Mouse (Mus musculus): ENCODE data around the gene Ccdc157.
"Not testable (repeated sequence)": the region's sequence is repeated elsewhere in the genome, so short reads cannot be mapped to it uniquely, and the experiment has no call there.

The Ccdc157 gene

DNA sequence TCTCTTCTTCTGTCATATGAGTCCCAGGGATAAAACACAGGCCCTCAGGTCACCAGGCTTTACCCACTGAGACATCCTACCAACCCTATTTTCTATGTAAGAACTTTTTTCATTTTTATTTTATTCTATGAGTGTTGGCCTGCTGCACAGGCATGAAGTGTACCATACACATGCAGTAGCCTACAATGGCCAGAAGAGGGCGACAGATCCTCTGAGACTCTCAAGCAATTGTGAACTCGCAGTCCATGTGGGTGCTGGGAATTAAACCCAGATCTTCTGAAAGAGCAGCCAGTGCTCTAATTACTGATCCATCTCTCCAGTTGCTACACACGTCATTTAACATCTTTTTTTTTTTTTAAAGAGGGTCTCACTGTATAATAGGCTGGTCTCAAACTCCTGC, 26.6 kb downstream of the Ccdc157 start:
- no peak for DNase-seq (ENCODE audit: low read depth, low spot score)

GRCm38 (mm10) chr11:4128461-4128860, 31.6 kb downstream of the Ccdc157 start:
- not testable (repeated sequence) for DNase-seq (ENCODE audit: low read depth, low spot score)

DNA sequence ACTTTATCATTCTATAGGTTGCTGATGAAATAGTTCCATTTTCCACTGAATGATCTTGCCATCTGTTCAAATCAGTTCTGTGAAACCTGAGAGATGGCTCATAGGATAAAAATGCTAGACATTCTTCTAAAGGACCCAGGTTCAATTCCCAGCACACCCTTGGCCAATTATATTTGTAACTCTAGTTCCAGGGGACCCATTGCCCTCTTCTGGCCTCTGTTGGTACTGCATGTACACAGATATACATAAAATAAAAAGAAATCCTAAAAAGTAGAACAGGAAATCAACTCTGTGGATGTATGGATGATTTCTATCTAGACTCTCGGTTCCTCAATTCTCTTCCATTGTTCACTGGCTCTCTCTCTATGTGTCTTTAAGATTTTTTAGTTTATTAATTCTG, 33.0 kb downstream of the Ccdc157 start:
- no peak for DNase-seq (ENCODE audit: low read depth, low spot score)

DNA sequence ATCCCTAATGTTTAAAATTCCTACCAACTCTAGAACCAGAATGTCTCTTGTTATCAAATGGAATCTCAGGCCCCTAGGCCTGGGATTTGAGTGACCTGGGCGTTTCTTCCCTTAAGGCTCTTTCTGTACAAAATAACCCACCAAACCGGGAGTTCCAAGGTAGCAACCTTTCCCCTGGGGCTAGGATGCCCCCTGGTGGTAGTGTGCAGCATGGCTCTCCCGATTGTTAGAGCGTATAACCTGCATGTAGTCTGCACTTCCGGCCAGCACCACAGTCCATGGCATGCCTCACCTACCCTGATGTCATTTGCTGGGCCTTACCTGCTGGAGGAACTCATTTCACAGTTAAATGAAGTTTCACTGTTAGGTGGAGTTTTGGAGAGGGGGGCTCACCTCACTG, 36.2 kb downstream of the Ccdc157 start:
- DNase-seq (ENCODE audit: low read depth, low spot score), result peak; percentile 65

DNA sequence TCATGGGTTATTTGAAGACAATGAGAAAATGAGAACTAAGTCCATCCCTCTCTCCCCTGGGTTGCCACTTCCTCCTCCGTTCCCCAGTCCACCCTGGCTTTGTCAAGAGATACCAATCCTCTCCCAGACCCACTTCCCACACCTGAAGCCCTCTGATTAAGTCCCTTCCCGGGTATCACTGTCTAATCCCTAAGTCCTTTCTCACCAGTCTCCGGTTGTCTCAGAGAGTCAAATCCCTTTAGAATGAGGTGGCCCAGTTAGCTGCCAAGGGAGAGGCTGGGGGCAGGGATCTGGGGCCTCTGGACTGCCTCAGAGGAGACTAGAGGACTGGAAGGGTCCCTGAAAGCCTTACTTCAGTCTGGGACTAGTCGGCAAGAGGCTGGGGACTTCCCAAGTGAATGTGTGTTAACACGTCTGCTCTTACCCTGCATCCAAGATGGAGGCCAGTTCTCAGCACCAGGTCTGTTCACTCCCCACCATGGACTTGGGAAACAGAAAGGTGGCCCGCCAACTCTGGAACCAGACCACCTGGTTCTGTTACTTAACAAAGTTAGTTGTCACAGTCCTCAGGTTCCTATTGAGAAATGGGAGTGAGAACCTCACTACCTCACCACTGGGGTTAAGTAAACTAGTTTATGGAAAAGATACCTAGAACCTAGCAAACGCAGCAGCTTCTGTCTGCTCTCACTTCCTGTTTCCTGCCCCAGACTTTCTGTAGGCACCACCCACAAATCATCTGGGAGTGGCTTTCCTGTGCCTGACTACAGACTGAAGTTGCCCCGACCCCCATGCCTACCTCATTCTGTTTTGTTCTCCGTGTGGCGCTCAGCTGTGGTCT, 37.1 kb downstream of the Ccdc157 start, which contains the start of gene Sec14l2:
Gene Sec14l2 (minus strand): TSS at position 674 of the 838 bp plus-strand sequence.
- DNase-seq (ENCODE audit: low read depth, low spot score), result peak; percentile 53

GRCm38 (mm10) chr11:4122226-4122625, 37.9 kb downstream of the Ccdc157 start:
- DNase-seq (ENCODE audit: low read depth, low spot score), result no peak

DNA sequence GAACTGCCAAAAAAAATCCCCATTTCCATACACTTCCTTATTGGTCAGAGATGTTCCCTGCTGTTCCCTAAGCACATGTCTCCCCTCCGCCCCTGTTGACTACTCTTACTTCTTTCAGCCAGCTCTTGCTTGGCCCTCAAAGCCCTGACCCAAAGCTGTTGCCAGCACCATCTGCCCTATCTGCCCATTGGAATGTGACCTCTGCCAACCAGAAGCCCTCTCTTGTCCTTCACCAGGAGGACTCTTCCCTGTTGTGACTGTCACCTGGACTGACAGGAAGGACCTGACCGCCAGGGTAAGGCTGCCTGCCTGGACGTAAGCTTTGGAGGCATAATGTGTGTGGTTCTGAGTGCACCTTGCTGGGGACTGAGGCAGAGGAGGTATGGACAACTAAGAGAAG, 38.4 kb downstream of the Ccdc157 start:
- DNase-seq (ENCODE audit: low read depth, low spot score), result no peak

- no peak for DNase-seq (ENCODE audit: low read depth, low spot score)
Observed at GRCm38 (mm10) chr11:4119635-4120034, 40.5 kb downstream of the Ccdc157 start.

DNA sequence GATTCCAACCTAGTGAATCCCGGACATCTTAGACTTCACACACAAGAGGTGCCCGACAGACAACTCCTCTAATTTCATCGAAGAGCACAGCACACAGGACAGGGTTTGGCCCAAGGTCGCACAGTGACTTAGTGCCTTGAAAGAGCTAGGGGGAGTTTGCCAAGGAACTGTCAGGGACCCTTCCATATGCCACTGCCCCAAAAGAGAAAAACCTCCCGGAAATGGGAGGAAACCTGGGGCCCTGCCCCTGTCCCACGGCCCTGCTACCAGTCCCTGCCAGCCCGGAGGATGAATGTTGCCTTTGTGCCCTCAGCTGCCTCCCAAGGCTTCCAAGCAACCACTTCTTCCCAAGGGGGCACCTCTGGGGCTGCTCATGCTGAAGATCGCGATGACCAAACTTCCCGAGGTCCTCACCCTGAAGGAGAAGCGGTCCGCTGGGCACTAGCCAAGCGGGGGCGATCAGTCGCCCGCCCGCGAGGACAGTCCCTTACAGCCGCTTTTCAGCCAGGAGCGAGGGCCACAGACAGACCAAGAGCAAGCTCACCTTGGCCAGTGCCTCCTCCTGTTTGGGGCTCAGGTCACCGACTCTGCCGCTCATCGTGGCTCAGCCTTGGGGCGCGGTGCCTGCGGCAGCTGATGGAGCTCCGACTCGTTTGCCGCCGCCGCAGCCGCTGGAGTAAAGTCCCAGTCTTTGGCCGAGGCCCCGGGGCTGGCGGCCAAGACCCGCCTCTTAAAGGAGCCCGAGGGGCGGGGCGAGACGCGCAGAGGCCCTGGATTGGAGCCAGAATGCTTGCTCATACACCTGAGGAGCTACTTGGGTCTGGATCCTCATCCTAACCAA, 41.8 kb downstream of the Ccdc157 start:
- DNase-seq (ENCODE audit: low read depth, low spot score), result peak; percentile 54

DNA sequence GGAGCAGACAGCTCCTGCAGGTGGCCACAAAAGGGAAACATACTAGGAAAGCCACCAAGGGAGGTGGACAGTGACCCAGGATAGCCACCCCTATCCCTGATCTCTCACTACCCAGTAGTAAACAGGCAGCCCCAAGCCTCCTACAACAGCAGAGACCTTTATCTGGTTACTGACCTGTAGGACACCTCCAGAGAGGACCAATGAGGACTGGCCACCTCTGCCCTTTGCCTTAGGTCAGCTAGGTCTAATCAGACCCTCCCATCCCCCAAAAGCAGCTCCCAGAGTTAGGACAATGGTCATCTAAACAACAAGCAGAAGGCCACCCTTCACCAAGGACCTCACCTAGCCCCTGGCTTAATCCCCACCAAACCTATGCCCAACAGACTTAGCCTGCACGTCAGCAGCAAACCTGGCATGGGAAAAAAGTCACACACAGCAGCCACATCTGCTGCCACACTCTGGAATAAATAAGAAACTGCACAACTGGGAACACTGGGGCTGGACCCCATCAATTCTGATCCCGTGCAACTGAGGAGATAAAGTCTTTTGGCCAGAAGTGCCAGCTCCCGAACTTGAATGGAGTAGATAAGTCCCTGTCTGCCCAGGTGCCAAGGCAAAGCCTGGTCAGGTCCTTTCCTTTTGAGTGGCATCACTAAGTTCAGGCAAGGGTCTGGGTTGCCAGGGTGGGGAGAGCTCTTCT, 42.6 kb downstream of the Ccdc157 start:
- DNase-seq (ENCODE audit: low read depth, low spot score), result no peak

GRCm38 (mm10) chr11:4116458-4117141, 43.5 kb downstream of the Ccdc157 start:
- no peak for DNase-seq (ENCODE audit: low read depth, low spot score)

DNA sequence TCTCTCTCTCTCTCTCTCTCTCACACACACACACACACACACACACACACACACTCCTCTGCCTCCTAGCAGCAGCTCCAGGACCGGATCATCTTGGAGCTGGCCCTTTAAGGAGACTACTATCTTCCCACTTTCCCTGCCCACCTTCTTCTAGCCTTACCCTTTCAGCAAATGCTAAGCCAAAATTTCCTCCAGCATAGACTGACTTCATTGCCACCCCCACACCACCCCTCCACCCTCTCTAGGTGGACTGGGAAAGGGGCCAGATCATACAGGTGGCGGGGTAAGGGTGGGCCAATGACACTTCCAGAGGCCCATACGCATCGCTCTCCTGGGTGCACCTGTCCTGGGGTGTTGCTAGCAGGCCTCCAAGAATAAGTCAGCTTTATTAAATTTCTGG, 44.7 kb downstream of the Ccdc157 start:
- DNase-seq (ENCODE audit: low read depth, low spot score), result no peak

DNA sequence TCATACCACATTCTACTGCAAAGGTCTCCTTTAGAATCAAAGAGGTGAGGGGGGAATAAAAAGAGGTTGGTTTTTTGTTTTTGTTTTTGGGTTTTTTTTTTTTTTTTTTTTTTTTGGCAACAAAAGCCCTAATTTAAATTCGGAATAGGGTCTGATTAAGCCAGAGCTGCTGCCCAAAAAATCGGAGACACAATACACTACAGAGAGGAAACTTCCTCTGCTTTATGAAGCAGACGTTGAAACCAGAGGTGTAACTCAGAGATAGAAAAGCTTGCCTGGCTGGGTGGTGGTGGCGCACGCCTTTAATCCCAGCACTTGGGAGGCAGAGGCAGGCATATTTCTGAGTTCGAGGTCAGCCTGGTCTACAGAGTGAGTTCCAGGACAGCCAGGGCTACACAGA, 45.6 kb downstream of the Ccdc157 start:
- DNase-seq (ENCODE audit: low read depth, low spot score), result not testable (repeated sequence)

DNA sequence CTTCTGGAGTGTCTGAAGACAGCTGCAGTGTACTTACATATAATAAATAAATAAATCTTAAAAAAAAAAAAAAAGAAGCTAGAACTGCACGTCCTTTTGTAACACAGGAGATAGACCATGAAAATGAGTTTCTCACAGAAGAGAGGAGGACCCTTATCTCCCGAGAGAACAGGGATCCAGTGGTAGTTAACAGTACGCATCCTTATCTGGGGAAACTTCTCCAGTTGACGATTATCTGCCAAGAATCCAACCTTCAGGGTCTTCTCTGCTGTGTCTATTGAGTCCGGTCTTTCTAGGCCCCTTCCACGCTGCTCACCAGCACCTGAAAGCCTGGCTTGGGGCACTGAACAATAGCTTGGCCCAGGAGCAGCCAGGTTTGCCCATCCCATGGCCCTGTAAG, 46.1 kb downstream of the Ccdc157 start:
- DNase-seq (ENCODE audit: low read depth, low spot score), result no peak

GRCm38 (mm10) chr11:4113496-4113895, 46.6 kb downstream of the Ccdc157 start:
- DNase-seq (ENCODE audit: low read depth, low spot score), result no peak

DNA sequence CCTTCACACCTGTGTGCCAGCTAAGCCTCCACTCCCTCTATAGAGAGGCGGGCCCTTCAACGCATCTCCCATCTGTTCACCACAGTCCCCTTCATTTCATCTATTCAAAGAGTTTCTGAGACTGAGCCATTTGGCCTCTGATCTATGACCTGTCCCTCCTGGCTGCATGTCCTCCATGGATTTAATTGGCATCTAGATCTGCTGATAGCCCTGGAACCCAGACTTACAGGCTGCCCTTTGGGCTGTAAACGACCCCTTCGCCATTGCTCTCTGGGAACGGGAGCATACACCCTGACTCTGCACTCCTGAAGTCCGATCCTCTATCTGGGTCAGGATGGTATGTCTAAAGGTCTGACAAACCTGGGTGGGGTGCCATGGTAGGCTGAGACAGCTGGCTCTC, 47.2 kb downstream of the Ccdc157 start:
- no peak for DNase-seq (ENCODE audit: low read depth, low spot score)

DNA sequence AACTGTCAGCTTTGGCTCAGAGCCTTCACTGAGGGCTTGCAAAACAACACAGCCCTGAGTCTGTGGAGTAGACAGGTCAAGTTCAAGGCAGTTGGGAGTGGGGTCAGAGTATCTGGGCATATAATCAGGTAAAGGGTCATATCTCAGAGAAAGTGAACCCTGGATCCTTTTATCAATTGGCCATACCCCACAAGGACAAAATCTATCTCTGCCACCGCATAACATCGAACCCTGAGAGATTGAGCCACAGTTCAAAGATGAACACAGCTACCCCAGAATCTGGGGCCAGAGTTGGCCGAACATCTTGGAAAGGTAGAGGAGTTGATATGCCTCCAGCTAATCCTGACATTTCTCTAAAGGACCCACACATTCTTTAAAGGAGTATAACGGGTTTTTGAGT, 48.1 kb downstream of the Ccdc157 start:
- no peak for DNase-seq (ENCODE audit: low read depth, low spot score)

DNA sequence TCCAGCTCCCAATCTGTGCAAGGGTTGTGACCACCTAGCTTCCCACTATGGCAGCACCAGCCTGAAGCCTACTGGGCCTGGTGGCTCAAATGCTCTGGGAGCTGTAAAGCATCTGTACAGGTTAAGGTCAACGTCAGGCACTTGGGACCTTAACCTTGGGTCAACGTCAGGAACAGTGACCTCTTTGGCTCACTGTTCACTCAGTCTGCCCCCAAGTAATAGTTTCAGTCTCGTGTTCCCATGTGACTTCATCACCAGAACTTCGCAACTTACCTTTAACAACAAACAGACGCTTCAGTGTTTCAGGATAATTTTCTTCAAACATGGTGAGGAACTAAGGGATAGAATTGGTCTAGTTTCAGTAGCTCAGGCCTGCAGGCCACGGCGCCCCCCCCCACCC, 51.4 kb downstream of the Ccdc157 start:
- no peak for DNase-seq (ENCODE audit: low read depth, low spot score)

DNA sequence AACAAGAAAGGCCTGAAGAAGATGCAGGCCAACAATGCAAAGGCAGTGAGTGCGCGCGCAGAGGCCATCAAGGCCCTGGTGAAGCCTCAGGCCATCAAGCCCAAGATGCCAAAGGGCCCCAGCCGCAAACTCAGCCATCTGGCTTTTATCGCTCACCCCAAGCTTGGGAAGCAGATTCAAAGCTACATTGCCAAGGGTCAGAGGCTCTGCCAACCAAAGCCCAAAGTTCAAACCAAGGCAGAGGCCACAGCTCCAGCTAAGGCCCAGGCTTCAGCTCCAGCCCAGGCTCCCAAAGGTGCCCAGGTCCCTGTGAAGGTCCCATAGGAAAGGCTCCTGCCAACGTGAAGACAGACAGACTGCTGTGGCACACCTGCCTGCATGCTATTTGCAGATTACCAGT, 52.2 kb downstream of the Ccdc157 start:
- not testable (repeated sequence) for DNase-seq (ENCODE audit: low read depth, low spot score)

DNA sequence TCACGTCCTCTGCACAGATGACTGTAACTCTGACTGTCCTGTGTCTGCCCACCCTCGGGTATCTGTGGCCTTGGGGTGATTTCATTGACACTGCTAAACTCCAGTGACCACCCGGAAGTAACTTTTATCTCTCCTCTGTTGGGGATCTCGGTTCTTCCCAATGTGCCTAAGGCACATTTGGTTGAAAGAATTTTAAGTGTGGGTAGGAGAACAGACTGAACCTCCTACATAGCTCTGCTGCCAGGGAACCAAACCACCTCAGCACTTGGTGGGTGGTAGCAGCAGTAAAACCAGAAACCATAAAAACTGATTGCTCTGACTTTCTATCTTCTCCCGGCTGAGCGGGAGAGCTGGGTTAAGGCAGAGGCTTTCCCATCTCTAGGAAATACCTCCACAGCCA, 54.6 kb downstream of the Ccdc157 start:
- DNase-seq (ENCODE audit: low read depth, low spot score), result no peak

DNA sequence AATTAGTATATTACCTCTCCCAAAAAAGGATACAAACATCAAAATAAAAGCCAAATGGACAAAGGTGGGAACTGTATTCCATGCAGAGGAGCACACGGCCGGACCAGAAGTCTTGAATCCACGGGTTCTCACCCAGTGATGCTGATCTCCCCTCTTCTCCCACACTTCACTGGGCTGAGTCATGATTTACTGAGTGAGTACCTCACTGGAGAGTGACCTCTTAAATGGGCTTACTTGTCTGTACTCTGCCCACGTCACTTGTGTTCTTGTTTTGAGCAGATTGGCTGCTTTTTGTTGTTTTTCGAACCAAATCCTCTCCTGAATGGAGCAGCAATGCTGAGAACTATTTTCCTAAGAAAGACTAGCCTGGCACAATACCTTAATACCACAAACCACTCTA, 55.1 kb downstream of the Ccdc157 start:
- DNase-seq (ENCODE audit: low read depth, low spot score), result no peak

DNA sequence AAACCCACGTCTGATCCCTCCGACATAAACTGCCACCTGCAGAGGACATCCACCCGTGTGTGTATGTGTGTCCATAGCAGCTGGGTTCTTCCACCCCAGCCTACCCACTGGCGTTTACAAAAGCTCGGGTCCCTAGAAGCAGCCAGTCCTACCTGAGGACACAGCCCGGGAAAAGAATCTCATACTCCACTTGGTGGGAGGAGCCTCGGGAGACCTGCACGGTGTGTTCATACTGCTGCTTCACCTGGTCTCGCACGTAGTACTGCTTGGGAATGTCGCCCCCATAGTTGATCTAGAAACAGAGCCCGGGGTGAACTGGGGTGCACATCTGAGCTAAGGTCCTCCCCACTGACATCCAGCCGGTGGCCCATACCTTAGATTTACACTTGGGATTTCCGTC, 56.6 kb downstream of the Ccdc157 start:
- DNase-seq (ENCODE audit: low read depth, low spot score), result no peak
